Mouse (Mus musculus) ES-E14 (cell line): ENCODE data around the gene Coq6.

Experiments used
- HCFC1 ChIP-seq: IDR thresholded peaks from 2 replicates; pipeline ENCODE4 v1.6.1; 2012; ENCODE audit warnings: low read length, inconsistent platforms, borderline replicate concordance; ENCODE audit not compliant: insufficient read depth
- ZNF384 ChIP-seq: IDR thresholded peaks from 2 replicates; pipeline ENCODE4 v1.6.1; 2012; ENCODE audit warnings: low read depth, low read length, inconsistent platforms

DNA sequence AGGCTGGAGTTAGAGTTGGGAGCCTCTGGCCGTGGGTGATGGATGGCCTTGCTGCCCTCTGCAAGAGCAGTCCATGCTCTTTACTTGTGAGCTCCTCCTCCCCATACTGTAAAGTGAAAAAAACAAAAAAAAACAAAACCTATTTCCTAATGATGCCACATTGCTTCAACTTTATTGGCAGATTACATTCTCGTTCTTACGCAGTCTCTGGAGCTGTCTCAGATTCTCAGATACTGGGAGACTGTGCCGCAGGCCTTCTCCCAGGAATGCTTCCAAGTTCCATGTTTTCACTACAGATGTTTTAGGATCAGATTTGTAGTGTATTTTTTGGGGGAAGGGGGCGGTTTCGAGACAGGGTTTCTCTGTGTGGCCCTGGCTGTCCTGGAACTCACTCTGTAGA lies 3.7 kb downstream of the Coq6 start:
- TF ChIP-seq ZNF384 (no peak), HCFC1 (no peak)
